Mouse (Mus musculus) thymus, adult 18-20 months (tissue): ENCODE data around the gene H2-DMb1.

Experiments
- DNase-seq, 2 experiments: peaks; one replicate each; pipeline ENCODE4 v3.0.0; 2022; ENCODE audit warnings: mixed read lengths in 2 of 2

The H2-DMb1 gene

DNA sequence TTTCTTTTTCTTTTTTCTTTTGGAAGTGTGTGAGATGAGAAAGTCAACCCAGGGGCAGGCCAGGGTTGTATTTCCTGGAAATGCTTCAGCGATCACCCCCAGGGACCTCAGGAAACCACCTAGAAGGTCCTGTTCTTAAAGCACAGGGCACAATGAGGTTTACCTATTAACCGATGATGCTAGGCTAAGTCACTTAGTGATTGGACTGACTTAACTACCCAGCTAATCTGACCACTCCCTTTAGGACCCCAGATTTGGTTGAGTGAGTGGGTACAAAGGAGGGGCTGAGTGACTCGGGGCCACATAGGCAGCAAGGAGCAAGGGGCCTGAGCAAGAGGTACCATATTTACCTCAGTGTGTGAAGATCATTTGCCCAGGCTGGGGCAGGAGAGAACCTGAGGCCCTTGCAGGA, 7.9 kb upstream of the H2-DMb1 start:
- no peak for DNase-seq

DNA sequence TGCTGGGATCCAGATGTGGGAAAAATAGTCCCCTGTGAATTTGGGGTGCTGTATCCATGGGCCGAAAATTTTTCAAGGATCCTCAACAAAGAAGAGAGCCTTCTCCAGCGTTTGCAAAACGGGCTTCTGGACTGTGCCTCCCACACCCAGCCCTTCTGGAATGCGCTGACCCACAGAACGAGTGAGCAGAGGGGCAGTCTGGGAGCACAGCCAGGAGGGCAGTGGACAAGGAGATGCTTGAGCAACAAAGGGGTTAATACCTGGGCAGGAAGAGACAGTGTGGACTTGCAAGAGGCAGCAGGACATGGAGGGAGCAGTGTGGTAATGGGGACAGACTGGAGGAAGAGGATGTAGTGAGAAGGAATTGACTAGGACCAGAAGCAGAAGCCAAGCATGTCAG, 2.7 kb downstream of the H2-DMb1 start:
- no peak for DNase-seq

DNA sequence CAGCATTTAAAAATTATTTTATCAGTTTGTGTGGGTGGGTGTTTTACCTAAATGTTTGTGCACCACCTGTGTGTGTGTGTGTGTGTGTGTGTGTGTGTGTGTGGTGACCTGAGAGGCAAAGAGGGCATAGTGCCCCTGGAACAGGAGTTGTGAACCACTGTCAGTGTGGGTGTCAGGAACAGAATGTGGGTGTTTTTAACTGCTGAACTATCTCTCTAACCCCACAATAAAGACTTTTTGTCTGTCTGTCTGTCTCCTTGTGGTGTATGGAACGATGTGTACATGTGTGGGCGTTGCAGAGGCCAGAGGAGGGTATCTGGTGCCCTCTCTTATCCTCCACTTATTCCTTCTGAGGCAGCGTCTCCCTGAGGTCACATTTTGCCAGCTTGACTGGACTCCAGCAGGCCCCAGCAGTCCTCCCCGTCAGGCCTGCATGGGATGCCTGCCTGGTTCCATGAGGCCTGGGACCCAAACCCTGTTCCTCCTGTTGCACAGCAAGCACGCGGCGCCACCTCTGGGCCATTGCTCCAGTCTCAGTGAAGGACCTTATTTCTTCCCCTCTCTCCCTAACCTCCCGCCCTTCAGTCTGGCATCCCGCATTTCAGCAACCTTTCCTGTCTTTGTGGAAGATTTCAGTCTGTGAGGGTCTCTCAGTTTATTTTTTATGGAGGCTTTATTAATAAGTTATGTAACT, 11.5 kb downstream of the H2-DMb1 start:
- DNase-seq: peak; percentile 40 to 57

DNA sequence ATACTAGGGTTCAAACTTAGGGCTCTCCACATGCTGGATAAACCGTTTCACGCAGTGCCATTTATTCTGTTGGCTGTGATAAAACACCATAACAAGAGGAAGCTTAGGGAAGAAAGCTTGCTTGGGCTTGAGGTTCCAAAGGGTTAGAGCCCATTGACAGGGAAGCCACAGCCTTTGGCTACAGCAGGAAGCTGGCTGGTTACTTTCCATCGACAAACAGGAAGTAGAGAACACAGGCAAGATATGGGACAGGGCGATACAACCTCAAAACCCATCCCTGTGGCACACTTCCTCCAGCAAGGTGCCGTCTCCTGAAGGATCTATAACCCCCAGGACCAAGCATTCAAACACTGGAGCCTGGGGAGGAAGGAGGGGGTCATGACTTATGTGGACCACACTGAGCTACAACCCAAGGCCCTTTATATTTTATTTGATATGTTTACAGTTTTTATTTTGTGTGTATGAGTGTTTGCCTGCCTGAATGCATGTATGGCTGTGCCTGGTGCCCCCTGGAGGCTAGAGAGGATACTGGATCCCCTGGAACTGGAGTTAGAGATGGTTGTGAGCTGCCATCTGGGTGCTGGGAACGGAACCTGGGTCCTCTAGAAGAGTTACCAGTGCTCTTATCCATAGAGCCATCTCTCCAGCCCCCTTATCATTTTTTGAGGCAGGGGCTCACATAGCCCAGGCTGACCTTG, 12.3 kb downstream of the H2-DMb1 start:
- no peak for DNase-seq

DNA sequence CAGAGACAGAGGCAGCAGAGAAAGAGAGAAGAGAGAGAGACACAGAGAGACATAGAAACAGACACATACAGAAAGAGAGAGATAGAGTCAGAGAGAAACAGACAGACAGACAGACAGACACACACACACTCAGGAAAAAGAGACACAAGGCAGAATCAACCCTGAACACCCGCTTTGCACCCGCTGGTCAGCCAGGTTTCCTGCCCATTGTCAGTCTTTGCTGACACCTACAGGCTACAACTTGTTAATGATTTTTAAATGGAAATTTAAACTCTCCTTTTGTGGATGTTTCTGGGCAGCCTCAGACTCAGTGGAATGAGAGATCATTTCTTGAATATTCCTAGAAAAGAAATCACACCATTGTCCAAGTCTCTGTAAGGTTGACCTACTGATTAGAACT, 16.4 kb downstream of the H2-DMb1 start:
- DNase-seq: no peak

DNA sequence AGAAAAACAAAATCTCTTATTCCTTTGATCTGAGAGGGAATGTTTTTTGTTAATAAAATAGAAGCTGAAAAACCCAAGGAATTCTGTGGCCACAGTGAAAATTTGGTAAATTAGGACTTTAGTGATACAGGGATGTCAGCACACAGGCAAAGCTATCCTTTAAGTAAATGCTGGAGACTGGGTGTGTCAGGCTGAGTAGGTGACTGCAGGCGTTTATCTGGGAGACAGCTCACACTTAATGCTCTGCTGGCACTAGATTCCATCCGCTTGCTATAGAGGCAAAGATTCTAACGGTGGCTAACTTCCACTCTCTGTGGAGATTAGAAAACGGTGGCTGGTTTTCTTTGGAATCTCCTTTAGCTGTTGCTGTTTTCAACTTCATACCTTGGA, 17.6 kb downstream of the H2-DMb1 start:
- DNase-seq: no peak

DNA sequence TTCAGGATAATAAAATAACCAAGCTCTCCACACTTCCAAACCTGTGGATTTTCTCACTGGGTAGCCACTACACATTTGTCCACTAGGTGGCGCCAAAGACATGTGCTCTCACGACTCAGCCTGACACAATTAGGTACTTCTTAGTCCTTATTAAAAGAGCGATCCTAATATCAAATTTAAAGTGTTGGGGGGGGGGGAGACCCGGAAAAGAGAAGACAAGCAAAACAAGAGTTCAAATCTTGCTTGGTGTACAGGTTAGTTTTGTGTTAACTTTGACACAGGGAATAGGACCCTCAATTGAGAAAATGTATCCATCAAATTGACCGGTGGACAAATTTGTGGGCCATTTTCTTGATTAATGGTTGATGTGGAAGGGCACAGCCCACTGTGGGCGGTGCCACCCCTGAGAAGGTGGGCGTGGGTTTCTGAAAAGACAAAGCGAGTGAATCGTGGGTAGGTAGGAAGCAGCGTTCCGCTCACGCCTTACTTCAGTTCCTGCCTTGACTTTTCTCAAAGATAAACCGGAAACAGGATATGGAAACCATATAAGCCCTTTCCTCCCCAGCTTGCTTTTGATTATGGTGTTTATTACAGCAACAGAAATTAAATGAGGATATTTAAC, 18.1 kb downstream of the H2-DMb1 start:
- peak; percentile 74 to 87 for DNase-seq

DNA sequence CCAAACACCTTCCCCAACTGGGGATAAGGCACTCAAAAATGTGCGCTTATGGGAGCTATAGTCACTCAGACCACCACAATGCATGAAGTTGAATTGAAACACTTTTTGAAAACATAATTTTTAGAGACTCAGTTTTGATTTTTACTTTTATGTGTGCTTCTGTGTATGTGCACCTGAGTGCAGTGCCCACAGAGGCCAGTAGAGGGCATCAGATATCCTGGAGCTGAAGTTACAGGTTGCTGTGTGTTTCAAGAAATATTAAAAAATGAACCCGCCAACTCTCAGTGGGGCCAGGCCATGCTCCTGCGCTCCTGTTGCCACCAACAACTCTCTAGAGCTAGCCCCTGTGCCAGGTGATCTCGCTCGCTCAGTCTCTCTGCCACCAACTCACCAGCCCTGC, 19.7 kb downstream of the H2-DMb1 start:
- no peak for DNase-seq

DNA sequence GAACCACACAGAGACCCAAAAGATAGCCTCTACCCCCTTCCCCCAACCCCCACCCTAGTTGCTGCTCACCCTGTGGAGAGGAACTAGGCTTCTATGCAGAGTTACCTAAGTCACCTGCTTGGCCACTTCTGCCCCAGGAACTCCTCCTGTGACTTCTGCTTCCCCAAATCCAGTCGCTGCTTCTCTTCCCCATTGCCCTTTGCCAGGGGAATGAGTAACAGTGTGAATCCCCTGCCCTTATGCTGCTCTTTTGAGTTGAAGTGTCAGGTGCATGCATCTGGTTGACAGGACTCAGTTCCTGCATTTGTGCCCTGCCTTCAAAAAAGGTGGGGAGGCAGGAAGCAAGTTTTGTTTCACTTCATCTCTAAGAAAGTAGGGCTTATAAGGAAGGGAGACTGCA, 21.2 kb downstream of the H2-DMb1 start:
- no peak for DNase-seq

DNA sequence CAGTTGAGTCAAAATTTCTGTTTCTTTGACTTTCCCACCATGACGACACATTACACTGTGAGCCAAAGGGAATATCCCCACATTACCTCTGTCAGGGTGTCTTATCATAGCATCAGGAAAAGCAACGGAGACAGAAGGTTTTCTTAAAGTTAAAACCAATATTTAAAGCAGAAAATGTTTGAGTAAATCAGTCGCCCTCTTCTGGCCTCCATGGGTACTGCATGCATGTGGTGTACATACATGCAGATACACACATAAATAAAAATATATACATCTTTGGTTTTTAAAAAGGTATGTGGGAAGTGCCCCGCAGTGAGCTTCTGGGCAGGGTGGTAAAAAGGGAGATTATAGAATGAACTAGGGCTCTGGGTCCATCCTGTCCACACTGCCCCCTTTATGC, 24.3 kb downstream of the H2-DMb1 start:
- DNase-seq: no peak

DNA sequence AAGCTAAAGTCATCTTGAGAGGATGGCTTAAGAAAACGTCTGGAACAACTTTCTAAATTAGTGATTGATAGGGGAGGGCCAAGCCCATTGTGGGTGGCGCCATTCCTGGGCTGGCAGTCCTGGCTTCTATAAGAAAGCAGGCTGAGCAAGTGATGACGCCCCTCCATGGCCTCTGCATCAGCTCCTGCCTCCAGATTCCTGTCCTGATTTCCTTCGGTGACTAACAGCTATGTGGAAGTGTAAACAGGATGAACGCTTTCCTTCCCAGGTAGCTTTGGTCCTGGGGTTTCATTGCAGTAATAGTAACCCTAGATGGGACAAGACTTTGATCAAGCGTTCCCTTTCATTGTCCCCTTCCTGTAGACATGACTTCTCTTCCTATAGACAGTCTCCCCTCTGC, 26.1 kb downstream of the H2-DMb1 start:
- DNase-seq: no peak

DNA sequence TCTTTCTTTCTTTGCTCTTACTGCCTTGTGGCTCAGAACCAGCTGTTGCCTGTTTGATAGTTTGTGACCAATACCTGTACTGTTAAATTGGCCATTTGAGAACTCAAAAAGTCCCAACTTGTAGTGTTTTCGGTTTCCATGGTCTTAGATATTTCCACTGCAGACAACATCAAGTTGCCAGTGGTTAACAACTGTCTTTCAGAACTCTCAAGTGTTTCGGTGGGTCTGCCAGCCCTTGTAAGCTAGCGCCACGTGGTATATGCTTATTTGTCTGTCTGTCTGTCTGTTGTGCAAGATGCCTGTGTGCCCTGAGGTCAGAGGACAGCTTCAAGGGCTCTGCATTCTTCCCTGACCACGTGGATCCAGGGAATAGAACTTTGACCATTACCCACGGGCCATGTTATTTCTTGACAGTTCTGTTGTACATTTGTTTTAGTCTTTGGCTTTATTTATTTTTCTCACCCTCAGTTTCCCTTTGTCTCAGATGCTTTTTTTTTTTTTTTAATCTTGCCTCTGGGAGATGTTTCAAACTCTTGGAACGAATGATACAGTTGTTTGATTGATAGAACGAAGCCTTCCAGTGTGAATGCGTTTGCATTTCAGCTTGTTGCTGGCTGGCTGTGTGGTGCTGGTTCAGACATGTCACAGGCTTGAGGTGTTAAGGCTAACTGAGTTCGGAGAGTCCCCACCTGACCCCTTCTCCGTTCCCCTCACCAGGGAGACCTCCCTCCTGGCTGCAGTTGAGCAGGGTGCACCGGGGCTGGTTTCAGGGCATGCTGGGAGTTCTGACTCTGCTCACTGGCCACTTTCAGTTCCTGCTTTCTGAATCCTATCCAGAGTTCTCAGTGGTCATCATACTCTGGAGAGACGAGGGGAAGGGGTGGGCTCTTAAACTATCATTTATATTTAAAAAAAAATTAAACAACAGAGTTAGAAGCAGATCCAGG, 27.3 kb downstream of the H2-DMb1 start:
- no peak for DNase-seq

DNA sequence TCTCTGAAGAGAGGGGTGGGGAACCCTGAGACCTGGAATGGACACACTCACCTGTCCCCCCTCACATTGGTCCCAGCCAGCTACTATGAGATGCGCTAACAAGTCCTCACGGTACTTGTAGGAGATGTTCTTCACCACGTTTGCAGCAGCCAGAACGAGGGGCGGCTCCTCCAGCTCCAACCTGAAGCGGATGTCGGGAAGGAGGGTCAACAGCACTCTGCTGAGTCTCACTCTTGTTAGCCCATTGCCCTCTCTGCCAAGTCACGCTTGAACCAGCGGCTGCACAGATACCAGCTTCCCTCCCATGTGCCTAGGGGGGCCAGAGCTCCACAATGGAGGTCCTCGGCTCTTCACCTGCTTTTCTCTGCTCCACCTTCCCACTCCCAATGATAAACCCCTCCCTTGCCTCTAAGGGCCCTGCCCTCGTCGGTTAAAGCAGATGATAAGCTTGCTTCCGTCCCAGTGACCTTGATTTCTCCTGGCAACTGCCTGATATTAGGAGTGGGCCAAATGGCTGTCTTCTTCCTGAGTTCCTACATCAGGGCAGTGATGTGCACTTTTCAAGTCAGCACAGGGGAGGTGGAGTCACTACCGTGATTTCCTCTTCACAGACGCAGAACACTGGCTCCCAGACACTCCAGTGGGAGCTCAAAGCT, 30.8 kb downstream of the H2-DMb1 start:
- DNase-seq: no peak

DNA sequence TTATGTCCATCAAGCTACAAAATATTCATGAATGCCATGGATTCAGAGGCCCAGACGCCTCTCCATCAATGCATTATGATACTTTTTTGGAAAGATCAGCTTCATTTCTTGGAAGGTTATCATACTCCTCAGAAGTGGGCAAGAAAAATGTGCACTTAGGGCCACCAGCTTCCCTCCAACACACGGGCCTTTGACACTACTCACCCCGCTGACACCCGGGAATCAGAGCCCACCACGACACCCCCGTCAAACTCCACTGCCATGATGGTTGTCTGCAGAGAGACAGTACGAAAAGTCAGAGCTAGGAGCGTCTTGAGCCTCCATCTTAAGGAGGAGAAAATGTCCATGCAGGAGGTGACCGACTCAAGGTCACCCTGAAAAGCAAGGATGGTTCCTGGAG, 32.7 kb downstream of the H2-DMb1 start:
- DNase-seq: no peak

DNA sequence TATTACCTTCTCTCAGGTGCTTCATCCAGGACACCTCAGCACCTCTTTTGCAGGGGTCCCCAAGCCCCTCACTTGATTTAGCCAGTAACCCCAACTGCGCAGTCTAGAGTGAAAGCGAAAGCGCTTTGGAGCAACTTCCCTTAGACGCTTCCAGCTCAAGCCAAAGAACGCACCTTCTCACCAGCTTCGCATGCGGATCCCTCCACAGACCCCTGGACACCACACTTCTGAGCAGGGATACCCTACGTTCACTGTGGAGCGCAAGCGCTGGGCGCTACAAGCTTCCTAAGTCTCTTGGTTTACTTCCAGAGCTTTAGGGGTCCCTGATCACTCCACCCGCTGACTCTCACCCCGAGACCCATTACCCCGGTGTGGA, 34.0 kb downstream of the H2-DMb1 start:
- no peak for DNase-seq

DNA sequence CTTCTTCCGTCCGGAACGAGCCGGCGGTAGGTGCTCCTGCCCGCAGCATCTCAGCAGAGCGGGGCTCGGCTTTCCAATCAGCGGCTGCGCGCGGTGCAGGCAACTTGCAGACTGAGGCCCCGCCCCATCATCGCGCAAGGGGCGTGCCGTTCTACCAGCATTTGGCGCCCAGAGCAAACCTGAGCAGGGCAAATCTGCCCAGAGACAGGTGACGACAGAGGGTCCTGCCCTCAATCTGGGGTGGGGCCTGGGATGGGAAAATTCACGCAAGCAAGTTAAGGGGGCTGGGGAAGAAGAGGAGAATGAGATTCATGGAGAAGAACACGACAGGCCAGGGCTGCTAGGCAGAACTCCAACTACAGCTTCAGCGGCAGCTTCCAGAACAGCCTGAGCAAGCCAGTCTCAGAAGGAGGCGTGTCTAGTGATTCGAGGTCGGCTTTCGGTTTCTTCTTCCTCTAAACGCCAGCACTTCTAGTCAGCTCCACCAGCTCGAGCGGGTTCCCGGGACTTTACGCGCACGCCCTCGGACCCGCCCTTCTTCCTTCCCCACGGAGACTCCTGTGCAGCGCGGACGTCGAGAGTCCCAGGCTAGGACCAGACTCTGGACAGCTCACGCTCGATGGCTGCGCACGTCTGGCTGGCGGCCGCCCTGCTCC, 34.5 kb downstream of the H2-DMb1 start, which contains the start of the genes Tap1 and Psmb9:
TSS of gene Tap1 (plus strand) at position 293 of the 656 bp plus-strand sequence.
TSS of gene Psmb9 (minus strand) at position 504 of the 656 bp plus-strand sequence.
- DNase-seq: peak; percentile 97 to 98

DNA sequence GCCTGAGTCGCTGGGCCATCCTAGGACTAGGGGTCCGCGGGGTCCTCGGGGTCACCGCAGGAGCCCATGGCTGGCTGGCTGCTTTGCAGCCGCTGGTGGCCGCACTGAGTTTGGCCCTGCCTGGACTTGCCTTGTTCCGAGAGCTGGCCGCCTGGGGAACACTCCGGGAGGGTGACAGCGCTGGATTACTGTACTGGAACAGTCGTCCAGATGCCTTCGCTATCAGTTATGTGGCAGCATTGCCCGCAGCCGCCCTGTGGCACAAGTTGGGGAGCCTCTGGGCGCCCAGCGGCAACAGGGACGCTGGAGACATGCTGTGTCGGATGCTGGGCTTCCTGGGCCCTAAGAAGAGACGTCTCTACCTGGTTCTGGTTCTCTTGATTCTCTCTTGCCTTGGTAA, 35.1 kb downstream of the H2-DMb1 start:
- no peak for DNase-seq

DNA sequence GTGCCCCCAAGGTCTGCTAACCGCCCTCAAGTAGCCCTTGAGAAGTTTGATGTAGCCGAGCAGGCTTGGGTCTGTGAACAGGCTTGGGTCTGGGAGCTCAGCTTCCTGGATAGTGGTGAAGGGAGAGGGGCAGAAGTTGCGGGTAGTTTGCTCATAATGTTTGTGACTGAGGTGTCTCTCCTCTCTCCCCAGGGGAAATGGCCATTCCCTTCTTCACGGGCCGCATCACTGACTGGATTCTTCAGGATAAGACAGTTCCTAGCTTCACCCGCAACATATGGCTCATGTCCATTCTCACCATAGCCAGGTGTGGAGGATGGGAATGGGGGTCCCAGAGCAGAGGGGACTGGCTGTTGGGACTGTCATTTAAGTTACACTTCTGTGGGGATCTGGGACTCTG, 36.1 kb downstream of the H2-DMb1 start:
- no peak for DNase-seq

DNA sequence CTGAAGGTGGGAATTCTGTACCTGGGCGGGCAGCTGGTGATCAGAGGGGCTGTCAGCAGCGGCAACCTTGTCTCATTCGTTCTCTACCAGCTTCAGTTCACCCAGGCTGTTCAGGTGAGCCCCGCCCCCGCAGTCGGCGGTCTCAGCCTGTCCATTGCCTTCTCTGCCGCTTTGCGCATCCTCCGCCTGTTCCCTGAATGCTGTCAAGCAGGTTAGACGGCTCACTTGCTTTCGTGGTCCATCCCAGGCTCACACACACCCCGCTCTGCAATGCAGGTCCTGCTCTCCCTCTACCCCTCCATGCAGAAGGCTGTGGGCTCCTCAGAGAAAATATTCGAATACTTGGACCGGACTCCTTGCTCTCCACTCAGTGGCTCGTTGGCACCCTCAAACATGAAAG, 40.0 kb downstream of the H2-DMb1 start:
- DNase-seq: no peak

DNA sequence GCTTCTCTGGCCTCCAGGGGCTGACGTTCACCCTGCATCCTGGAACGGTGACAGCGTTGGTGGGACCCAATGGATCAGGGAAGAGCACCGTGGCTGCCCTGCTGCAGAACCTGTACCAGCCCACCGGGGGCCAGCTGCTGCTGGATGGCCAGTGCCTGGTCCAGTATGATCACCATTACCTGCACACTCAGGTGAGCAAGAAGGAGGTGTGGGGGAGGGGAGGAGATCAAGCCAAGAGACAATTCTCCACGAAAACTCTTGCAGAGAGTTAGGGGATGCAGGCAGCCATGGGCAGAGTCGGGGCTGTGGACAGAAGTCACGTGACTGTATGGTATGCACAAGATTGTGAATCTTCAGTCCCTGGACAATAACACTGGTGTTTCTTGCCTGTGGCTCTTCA, 40.6 kb downstream of the H2-DMb1 start:
- no peak for DNase-seq

DNA sequence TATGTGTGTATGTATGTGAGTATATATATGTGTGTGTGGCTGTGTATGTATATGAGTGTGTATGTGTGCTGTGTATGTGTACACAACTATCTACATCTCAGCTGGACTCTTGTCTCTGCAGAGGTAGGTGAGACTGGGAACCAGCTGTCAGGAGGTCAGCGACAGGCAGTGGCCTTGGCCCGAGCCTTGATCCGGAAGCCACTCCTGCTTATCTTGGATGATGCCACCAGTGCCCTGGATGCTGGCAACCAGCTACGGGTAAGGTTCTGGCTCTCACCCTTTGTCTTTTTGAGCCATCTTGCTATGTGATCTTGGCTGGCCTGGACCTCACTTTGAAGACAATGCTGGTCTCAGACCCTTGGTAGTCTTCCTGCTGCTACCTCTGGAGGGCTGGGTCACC, 41.9 kb downstream of the H2-DMb1 start:
- no peak for DNase-seq

DNA sequence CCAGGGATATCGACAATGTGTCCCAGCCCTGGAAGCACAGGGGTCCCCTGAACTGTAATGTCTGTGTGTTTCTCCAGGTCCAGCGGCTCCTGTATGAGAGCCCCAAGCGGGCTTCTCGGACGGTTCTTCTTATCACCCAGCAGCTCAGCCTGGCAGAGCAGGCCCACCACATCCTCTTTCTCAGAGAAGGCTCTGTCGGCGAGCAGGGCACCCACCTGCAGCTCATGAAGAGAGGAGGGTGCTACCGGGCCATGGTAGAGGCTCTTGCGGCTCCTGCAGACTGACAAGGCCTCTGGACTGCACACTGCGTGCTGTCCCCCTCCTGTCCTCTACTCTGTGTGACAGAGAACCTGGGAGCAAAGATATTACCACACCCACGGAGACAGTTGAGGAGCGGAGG, 43.6 kb downstream of the H2-DMb1 start:
- peak; percentile 83 to 90 for DNase-seq
